Mouse (Mus musculus): ENCODE results near the gene Med10. TPM values are rescaled to one million over a fixed set of nuclear protein-coding genes. Genes with fewer than 3 reads are reported as not detected.

Med10 gene
- 105 and 106 TPM in 2 replicates for polyA plus RNA-seq (2016; fragmentation: Nextera tagmentation; extraction: Ambion mirVana)

- H3K36me3 ChIP-seq, result no peaks in the 10 kb centered on the region
- H3K27me3 ChIP-seq (replicated peaks), result no peaks in the 10 kb centered on the region
- WGBS, result 74% methylated on average over 5 of the region's 5 CpGs
- H3K4me1 ChIP-seq (replicated peaks), result no peaks in the 10 kb centered on the region
- no peaks in the 10 kb centered on the region for H3K9me3 ChIP-seq (replicated peaks)
- H3K9ac ChIP-seq, result no peak within 1 kb of the TSS
- H3K4me2 ChIP-seq, result no peak within 1 kb of the TSS
- H3K4me3 ChIP-seq, result no peak within 1 kb of the TSS
- ATAC-seq (ENCODE audit: insufficient number of reproducible peaks, low FRiP score), result no peak
- no peak within 1 kb of the TSS for H3K27ac ChIP-seq (ENCODE audit: poor library complexity, severe bottlenecking)
These were observed at the start of gene Med10 for GRCm38 (mm10) chr13:69802095-69802494. Gene Med10, plus strand, starts transcription at chr13:69802395.

- H3K4me3 ChIP-seq, result no peak overlapping the region
- H3K9me3 ChIP-seq (replicated peaks), result no peaks in the 10 kb centered on the region
- 79% methylated on average over 2 of the region's 2 CpGs for WGBS
- H3K4me2 ChIP-seq, result no peak overlapping the region
- 0 out of 2 replicates have a peak, but pooled peaks cover 3% of the 10 kb centered on the region for H3K27me3 ChIP-seq (replicated peaks)
- H3K9ac ChIP-seq, result no peak overlapping the region
- ATAC-seq (ENCODE audit: insufficient number of reproducible peaks, low FRiP score), result no peak
- no peak overlapping the region for H3K27ac ChIP-seq (ENCODE audit: poor library complexity, severe bottlenecking)
- H3K36me3 ChIP-seq, result no peaks in the 10 kb centered on the region
- H3K4me1 ChIP-seq (replicated peaks), result peaks cover 6% of the 10 kb centered on the region; the same call in 1 of the 2 replicates
These were observed 49.3 kb upstream of the Med10 start for GRCm38 (mm10) chr13:69752875-69753274.

GRCm38 (mm10) chr13:69758979-69759378 lies 43.2 kb upstream of the Med10 start:
- Histone ChIP-seq H3K9ac (no peak overlapping the region), H3K27me3 (replicated peaks) (0 out of 2 replicates have a peak, but pooled peaks cover 3% of the 10 kb centered on the region), H3K4me1 (replicated peaks) (no peaks in the 10 kb centered on the region), H3K4me3 (no peak overlapping the region), H3K4me2 (no peak overlapping the region), H3K9me3 (replicated peaks) (peaks cover 4% of the 10 kb centered on the region; the same call in 1 of the 2 replicates), H3K27ac (ENCODE audit: poor library complexity, severe bottlenecking) (no peak overlapping the region), H3K36me3 (no peaks in the 10 kb centered on the region)
- 64% methylated on average over 6 of the region's 6 CpGs for WGBS
- ATAC-seq (ENCODE audit: insufficient number of reproducible peaks, low FRiP score), result no peak

DNA sequence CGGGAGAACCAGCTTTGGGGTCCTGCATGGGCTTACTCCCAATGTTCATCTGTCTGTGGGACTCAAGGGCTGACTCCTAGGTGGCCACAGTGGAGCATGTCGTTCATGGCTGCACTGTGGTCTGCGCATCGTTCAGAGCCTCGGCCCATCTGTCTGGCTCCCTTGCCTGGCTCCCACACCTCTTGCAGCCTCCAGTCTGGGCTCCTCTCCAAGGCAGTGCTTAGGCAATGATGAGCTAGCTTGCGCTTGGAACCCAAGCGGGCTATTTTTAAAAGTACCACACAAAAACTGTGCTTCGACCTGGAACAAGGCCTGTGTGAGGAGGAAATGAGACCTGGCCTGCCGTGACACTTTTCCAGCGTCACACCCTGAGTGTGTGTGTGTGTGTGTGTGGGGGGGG lies 40.8 kb upstream of the Med10 start:
- H3K4me3 ChIP-seq, result no peak overlapping the region
- peaks cover 4% of the 10 kb centered on the region; the same call in 1 of the 2 replicates for H3K9me3 ChIP-seq (replicated peaks)
- H3K4me2 ChIP-seq, result no peak overlapping the region
- H3K9ac ChIP-seq, result no peak overlapping the region
- no peak overlapping the region for H3K27ac ChIP-seq (ENCODE audit: poor library complexity, severe bottlenecking)
- H3K4me1 ChIP-seq (replicated peaks), result no peaks in the 10 kb centered on the region
- no peaks in the 10 kb centered on the region for H3K36me3 ChIP-seq
- 75% methylated on average over 10 of the region's 10 CpGs for WGBS
- H3K27me3 ChIP-seq (replicated peaks), result no peaks in the 10 kb centered on the region
- no peak for ATAC-seq (ENCODE audit: insufficient number of reproducible peaks, low FRiP score)

DNA sequence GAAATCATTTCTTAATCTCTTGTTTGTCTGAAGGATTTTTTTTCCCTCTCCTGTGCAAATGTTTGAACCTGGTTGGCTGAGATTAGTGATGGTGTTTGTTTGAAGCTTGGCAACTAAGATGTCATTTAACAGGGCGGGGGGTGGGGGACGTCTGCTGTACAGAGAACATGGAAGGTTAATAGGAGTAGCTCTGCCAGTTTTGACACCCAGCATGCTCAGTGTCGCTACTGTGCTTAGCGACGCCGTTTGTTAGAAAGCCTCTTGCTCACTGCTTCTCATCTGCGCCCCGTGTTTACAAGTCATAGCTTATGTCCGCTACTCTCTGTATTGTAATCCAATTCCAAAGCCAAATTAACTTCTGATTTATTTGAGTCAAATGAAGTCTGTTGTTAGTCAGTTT lies 37.5 kb upstream of the Med10 start:
- no peak overlapping the region for H3K27ac ChIP-seq (ENCODE audit: poor library complexity, severe bottlenecking)
- no peak overlapping the region for H3K4me3 ChIP-seq
- peaks cover 6% of the 10 kb centered on the region; the same call in 1 of the 2 replicates for H3K9me3 ChIP-seq (replicated peaks)
- WGBS, result 81% methylated on average over 9 of the region's 9 CpGs
- no peaks in the 10 kb centered on the region for H3K27me3 ChIP-seq (replicated peaks)
- no peak overlapping the region for H3K9ac ChIP-seq
- ATAC-seq (ENCODE audit: insufficient number of reproducible peaks, low FRiP score), result no peak
- H3K4me1 ChIP-seq (replicated peaks), result no peaks in the 10 kb centered on the region
- H3K36me3 ChIP-seq, result no peaks in the 10 kb centered on the region
- H3K4me2 ChIP-seq, result no peak overlapping the region

- no peak for ATAC-seq (ENCODE audit: insufficient number of reproducible peaks, low FRiP score)
- H3K36me3 ChIP-seq, result no peaks in the 10 kb centered on the region
- peaks cover 6% of the 10 kb centered on the region; the same call in 1 of the 2 replicates for H3K9me3 ChIP-seq (replicated peaks)
- H3K4me1 ChIP-seq (replicated peaks), result no peaks in the 10 kb centered on the region
- H3K4me2 ChIP-seq, result no peak overlapping the region
- no peak overlapping the region for H3K9ac ChIP-seq
- 85% methylated on average over 10 of the region's 10 CpGs for WGBS
- no peaks in the 10 kb centered on the region for H3K27me3 ChIP-seq (replicated peaks)
- H3K27ac ChIP-seq (ENCODE audit: poor library complexity, severe bottlenecking), result no peak overlapping the region
- no peak overlapping the region for H3K4me3 ChIP-seq
These were observed 34.0 kb upstream of the Med10 start for GRCm38 (mm10) chr13:69768152-69768551.

DNA sequence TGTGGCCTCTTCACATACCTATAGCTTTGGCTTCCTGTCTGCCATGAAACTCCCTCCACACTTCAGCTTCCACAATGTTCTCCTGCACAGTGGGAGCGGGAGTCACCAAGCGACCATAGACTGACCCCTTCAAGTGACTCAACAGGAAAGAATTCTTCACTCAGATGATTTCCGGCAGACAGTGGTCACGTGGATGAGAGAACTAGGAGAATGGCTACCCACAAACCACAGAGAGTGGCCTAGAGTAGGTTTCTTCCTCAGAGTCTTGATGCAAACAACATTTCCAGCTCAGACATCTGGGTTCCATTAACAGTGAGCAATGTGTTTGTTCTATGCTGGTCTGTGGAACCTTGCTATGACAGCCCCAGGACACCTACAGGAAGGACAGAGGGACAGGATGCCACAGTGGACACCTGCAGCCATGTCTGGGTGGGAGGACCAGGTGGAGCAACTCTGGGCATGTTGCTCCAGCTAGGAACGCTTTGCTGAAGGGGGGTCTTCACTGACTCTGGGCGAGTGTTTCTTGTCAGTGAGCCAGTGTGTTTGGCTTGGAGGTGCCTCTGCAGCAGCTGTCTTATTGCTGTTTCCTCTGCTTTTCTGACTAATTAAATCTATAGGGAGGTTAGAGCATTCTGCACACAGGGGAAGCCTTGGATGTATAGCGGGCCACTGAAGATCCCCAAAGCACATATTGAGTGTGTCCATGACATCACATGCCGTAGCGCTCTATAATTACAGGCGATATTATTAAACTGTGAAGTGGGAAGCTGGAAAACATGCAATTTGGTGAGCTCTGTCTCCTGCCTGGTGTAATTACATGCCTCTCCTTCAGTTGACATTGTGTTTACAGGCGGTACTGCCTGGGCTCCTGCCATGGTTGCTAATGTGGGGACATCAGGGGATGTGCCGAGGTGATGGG lies 31.4 kb upstream of the Med10 start:
- no peak overlapping the region for H3K4me2 ChIP-seq
- H3K36me3 ChIP-seq, result no peaks in the 10 kb centered on the region
- H3K9ac ChIP-seq, result no peak overlapping the region
- no peaks in the 10 kb centered on the region for H3K27me3 ChIP-seq (replicated peaks)
- H3K9me3 ChIP-seq (replicated peaks), result peaks cover 6% of the 10 kb centered on the region; the same call in 1 of the 2 replicates
- H3K4me1 ChIP-seq (replicated peaks), result no peaks in the 10 kb centered on the region
- WGBS, result 72% methylated on average over 12 of the region's 12 CpGs
- ATAC-seq (ENCODE audit: insufficient number of reproducible peaks, low FRiP score), result no peak
- no peak overlapping the region for H3K27ac ChIP-seq (ENCODE audit: poor library complexity, severe bottlenecking)
- H3K4me3 ChIP-seq, result no peak overlapping the region

DNA sequence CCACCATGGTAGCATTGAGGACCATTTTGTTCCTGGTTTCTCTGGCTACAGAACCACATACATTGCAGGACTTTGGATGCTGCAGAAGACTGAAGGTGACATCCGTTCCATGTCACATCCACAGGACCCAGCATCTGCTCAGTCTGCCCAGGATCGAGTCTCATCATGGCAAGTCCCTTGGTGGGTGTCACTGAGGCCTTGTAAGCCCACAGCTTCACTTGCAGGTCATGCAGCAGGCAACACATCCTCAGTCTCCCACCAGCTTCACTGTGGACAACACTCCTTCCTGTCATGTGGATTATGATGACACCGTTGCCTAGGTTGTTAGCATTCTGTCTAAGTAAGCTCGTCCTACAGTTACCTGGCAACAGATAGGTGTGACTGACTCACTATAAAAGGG lies 29.8 kb upstream of the Med10 start:
- 76% methylated on average over 4 of the region's 4 CpGs for WGBS
- no peaks in the 10 kb centered on the region for H3K36me3 ChIP-seq
- H3K27me3 ChIP-seq (replicated peaks), result no peaks in the 10 kb centered on the region

GRCm38 (mm10) chr13:69778221-69778620 lies 24.0 kb upstream of the Med10 start:
- Histone ChIP-seq H3K4me1 (replicated peaks) (no peaks in the 10 kb centered on the region), H3K9ac (no peak overlapping the region), H3K36me3 (no peaks in the 10 kb centered on the region), H3K9me3 (replicated peaks) (no peaks in the 10 kb centered on the region), H3K4me2 (no peak overlapping the region), H3K27me3 (replicated peaks) (no peaks in the 10 kb centered on the region), H3K27ac (ENCODE audit: poor library complexity, severe bottlenecking) (no peak overlapping the region), H3K4me3 (no peak overlapping the region)
- WGBS, result 79% methylated on average over 19 of the region's 19 CpGs
- ATAC-seq (ENCODE audit: insufficient number of reproducible peaks, low FRiP score), result no peak

More for the DNA sequence above, 29.8 kb upstream of the Med10 start:
- no peak overlapping the region for H3K27ac ChIP-seq (ENCODE audit: poor library complexity, severe bottlenecking)
- H3K9ac ChIP-seq, result no peak overlapping the region
- ATAC-seq (ENCODE audit: insufficient number of reproducible peaks, low FRiP score), result no peak
- no peak overlapping the region for H3K4me3 ChIP-seq
- H3K9me3 ChIP-seq (replicated peaks), result peaks cover 6% of the 10 kb centered on the region; the same call in 1 of the 2 replicates
- H3K4me1 ChIP-seq (replicated peaks), result no peaks in the 10 kb centered on the region
- no peak overlapping the region for H3K4me2 ChIP-seq

DNA sequence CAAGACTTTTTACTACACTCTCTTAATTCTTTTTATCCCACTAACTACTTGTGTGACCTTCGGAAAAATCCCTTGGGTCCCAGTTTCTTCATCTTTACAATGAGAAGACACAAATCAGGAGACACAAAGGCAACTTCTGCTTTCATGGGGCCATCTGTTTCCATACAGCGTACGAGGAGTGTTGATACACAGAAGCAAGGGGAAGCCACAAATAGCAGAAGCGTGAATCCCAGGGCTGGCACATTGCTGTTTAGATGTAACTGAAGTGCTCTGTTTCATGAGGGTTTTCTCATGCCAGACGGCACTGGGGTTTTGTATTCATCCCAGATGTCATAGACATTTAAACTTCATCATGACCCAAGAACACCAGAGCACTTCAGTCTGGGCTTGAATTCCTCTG lies 13.5 kb upstream of the Med10 start:
- H3K4me2 ChIP-seq, result no peak overlapping the region
- no peaks in the 10 kb centered on the region for H3K9me3 ChIP-seq (replicated peaks)
- no peaks in the 10 kb centered on the region for H3K36me3 ChIP-seq
- no peaks in the 10 kb centered on the region for H3K27me3 ChIP-seq (replicated peaks)
- ATAC-seq (ENCODE audit: insufficient number of reproducible peaks, low FRiP score), result no peak
- H3K4me3 ChIP-seq, result no peak overlapping the region
- 73% methylated on average over 5 of the region's 5 CpGs for WGBS
- H3K9ac ChIP-seq, result no peak overlapping the region
- no peaks in the 10 kb centered on the region for H3K4me1 ChIP-seq (replicated peaks)
- no peak overlapping the region for H3K27ac ChIP-seq (ENCODE audit: poor library complexity, severe bottlenecking)

- Histone ChIP-seq H3K4me3 (no peak overlapping the region), H3K36me3 (no peaks in the 10 kb centered on the region), H3K4me1 (replicated peaks) (no peaks in the 10 kb centered on the region), H3K9ac (no peak overlapping the region), H3K27ac (ENCODE audit: poor library complexity, severe bottlenecking) (no peak overlapping the region), H3K27me3 (replicated peaks) (no peaks in the 10 kb centered on the region), H3K4me2 (no peak overlapping the region), H3K9me3 (replicated peaks) (no peaks in the 10 kb centered on the region)
- WGBS, result 66% methylated on average over 1 of the region's 1 CpGs
- ATAC-seq (ENCODE audit: insufficient number of reproducible peaks, low FRiP score), result no peak
These were observed 10.4 kb upstream of the Med10 start for GRCm38 (mm10) chr13:69791814-69792213.

All from heart, embryonic 12.5 days (tissue).